Mouse (Mus musculus): ENCODE data around the gene Snx29.
"Not testable (repeated sequence)": the region's sequence is repeated elsewhere in the genome, so short reads cannot be mapped to it uniquely, and the experiment has no call there.

Gene Snx29

DNA sequence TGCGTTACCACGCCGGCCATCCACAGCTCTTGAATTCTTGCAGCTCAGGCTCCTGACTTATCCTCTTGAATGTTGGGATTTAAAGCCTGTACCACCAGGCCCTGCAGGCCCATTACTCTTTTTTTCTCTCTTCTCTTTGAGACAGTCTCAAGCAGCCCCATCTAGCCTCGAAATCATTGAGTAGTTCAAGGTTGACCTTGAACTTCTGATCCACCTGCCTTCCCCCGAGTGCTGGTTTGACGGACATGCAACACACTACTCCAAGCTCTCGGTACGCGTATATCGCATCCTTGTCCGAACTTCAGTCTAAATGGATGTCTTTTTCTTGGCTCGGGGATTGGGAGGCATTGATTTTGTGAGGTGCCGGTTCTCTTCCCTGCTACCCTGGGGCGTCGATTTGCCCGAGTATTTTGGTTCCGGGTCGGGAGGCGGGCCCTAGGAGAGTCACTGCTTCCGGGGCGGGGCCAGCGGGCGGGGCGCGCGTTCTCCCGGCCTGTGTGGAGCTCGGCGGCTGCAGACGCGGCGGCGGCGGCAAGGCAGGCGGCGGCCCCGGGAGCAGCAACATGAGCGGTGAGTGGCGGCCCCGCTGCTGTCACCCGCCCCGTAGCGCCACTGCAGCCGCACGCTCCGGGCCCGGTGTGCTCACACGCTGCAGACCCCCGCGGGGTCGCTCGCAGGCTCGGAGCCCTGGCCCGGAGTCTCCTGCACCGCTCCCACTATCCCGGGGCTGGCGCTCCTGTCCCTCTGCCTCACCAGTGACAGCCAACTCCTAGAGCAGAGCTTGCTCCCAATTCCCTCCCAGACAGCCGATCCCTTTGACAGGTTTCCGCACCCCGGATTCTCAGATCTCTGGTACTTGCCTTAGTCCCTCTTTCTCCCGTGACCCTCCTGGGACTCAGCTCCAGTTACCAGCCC lies at the start of gene Snx29:
Gene Snx29 (plus strand): TSS at position 500 of the 915 bp plus-strand sequence.
- DNase-seq (ENCODE audit: low spot score), result peak; percentile 98

DNA sequence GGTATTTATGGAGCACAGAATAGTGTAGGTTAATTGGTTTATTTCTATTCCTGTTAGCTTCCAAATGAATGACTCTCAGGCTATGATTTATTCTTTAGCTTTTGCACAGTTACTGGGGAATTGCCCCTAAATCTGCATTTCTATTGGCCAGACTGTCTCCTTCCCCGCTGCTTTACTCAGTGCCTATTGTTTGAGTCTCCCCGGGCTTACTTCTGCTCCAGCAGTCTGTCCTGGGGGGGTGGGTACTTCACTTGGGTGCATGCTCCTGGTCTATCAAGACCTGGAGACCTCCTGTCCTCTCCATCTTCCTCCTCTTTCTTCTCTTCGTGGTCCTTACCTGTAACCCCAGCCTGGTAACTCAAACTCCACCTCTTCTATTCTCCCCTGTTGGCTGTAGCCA lies 45.8 kb upstream of the Snx29 start:
- no peak for DNase-seq (ENCODE audit: low spot score)

DNA sequence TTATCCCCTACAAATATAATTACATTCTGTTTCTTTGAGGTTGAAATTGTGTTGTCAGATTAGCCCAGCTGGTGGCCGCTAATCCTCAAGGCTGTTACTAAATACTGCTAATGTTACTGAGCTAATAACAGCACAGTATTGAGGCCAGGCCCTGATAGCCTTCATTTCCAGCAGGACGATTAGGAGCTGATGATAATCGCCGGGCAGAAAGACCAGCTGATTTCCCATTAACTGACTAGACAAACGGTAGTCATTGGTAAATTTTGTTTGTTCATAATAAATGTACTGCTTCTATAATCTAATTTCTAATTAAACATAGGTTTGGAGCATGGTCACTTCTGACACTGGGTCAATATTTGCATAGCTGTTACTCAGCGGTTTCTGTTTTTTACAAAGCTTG lies 43.9 kb upstream of the Snx29 start:
- DNase-seq (ENCODE audit: low spot score), result no peak

DNA sequence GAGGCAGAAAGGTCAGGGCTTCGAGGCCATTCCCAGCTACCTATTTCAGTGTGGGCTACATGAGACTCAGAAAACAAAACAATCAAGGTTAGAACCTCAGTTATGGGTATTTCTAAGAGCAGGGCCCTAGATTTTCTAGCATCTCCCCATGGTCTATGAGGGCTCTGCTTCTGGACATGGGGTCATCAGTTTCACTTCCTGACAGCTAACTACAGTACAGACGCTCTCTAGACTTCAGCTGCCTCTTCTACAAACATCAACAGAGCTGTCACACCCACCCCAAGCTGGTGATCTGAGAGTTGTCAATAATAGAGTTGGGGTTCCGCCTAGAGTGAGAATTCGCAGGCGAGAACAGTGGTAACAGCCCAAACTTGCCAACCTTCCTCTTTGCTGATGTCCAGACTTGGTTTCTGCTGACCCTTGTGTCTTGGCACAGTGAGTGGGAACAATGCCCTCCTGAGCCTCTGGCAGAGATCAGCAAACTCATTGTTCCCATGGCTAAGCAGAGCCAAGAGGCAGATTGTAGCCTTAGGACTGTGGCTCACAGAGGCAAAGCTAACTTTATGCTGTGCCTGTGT lies 40.0 kb upstream of the Snx29 start:
- no peak for DNase-seq (ENCODE audit: low spot score)

DNA sequence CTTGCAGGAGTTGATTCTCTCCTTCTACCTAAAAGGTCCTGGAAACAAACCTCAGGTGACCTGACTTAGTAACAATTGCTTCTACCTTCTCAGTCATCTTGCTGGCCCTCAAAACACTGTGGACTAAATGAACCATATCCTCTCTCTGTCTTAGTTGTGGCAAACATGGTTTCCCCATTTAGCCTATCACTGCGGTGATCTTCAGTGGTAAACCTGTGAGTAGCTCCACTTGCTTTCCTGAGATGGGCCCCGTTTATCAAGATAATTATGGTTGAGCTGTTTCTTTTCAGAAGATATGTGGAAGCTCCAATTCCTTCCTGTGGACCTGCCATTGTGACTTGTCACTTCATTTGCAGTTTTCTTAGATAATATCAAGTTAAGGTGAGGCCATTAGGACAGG lies 37.8 kb upstream of the Snx29 start:
- no peak for DNase-seq (ENCODE audit: low spot score)

DNA sequence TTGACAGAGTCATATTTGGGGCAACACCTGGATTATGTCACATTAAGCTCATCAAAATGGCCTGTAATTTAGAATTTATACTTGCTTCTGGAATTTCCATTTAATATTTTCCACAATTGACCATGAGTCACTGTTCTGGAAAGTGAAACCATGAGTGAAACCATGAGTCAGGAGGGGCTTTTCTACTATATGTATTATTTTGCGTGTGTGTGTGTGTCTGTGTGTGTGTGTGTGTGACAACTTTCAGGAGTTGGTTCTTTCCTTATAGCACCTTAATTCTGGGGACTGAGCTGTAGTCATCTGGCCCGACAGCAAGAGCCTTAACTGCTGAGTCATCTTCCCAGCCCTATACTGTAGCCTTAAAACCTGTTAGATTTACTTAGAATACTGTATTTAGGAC lies 36.8 kb upstream of the Snx29 start:
- DNase-seq (ENCODE audit: low spot score), result no peak

DNA sequence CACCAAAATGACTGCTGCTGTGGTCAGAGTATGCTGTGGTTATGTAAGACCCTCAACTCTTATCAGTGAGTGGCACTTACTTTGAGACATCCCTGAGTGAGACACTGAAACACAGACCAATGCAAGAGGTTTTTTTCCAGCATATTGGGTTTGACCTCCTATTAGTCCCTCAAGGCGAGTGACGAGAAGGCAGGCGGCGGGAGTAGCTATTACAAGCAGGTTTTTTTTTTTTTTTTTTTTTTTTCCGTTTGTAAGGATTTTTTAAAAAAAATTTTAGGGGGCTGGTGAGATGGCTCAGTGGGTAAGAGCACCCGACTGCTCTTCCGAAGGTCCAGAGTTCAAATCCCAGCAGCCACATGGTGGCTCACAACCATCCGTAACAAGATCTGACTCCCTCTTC lies 33.8 kb upstream of the Snx29 start:
- DNase-seq (ENCODE audit: low spot score), result not testable (repeated sequence)

DNA sequence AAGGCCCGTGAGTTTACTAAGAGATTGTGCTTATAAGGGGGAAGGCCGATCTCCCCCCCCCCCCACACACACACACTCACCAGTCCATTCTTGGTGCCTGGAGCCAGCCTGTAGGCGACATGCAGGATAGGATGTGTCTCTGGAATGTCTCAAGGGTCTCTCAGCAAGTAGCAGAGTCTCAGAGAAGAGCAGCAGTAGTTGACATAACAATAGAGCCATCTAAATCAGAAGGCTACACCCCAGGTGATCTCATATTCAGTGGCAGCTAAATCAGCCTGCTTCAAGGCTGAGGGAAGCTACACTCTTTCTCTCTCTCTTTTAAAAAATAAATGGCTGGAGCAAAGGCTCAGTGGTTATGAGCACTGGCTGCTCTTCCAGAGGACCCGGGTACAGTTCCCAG lies 27.1 kb upstream of the Snx29 start:
- not testable (repeated sequence) for DNase-seq (ENCODE audit: low spot score)

DNA sequence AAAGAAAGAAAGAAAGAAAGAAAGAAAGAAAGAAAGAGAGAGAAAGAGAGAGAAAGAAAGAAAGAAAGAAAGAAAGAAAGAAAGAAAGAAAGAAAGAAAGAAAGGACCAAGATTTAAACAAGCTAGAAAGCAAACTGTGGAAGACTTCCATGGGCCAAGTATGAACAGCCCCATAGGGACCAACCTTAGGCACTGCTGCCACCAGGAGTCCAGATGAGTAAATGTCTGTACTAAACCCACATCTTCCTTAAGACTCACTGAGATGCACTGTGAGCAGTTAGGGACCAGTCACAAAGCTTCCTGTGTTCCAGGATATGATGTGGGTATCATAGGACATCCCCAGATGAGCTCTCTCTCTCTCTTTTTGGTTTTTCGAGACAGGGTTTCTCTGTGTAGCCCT lies 25.0 kb upstream of the Snx29 start:
- not testable (repeated sequence) for DNase-seq (ENCODE audit: low spot score)

DNA sequence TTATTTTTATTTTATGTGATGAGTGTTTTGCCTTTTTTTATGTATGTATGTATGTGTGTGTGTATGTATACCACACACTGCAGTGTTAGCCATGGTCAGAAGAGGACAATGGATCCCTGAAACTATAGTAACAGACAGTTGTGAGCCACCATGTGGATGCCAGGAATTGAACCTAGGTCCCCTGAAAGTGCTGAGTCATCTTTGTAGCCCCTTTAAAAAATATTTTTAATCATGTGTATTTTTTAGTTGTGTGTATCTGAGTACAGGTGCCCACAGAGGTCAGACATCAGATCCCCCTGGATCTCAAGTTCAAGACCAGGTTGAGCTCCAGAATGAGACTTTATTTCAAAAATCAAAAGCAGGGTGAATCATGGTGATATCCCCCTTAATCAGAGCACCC lies 19.0 kb upstream of the Snx29 start:
- DNase-seq (ENCODE audit: low spot score), result no peak

DNA sequence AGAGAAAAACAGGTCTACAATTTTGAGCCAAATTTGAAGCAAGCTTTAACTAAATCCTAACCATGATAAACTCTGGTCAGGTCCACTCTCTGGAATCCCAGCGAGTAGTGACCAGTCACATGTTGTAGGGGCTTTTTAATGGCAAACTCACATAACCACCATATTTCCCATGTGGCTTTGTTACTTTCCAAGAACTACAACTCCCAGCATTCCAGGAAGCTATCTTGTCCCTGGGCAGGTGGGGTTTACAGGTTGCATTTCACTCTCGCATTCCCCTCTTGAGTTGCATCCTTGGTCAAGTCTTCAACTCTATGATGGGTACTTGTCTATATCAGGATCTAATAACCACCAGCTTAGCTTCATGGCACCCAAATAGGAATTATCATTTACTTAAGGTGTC lies 17.2 kb upstream of the Snx29 start:
- DNase-seq (ENCODE audit: low spot score), result no peak

DNA sequence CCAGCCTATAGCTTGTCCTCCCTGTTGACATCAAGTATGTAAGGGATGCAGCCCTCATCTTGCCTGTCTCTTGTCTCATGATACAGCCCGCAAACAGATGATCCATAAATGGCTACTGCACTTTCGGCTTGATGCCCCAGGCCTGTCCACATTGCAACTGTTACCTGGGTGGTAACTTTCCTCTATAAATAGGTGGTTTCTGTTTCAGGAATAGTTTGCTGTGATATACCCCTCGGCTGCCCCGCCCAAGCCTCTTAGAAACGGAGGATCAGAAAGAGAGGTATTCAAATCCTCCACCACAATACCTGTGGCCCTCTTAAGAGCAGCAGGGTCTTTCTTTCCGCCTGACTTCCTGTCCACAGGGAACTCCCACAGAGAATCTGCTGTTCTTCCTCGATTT lies 9.2 kb upstream of the Snx29 start, which contains the start of gene Tnfrsf17:
Gene Tnfrsf17 (plus strand): TSS at position 301 of the 400 bp plus-strand sequence.
- DNase-seq (ENCODE audit: low spot score), result no peak

DNA sequence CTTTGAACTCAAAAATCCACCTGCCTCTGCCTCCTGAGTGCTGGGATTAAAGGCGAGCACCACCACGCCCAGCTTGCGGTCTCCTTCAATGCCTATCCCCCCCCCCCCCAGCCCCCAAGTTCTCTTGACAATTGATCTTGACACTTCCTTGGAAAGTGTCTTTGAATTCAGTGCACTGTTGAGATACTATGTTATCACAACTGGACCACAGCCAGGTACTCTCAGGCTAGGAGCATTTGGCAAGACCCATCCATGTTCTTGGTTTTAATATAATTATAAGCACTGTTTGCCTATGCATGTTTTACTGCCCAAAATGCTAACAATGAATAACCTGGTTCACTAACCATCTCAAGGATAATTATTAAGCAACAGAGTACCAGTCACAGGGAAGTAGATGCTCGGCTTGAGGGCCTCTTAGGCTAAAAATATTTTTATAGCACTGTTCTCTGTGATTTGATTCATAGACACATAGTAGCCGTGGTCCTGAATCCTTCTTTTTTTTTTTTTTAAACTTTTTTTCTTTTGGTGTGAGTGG lies 6.9 kb upstream of the Snx29 start:
- DNase-seq (ENCODE audit: low spot score), result no peak

DNA sequence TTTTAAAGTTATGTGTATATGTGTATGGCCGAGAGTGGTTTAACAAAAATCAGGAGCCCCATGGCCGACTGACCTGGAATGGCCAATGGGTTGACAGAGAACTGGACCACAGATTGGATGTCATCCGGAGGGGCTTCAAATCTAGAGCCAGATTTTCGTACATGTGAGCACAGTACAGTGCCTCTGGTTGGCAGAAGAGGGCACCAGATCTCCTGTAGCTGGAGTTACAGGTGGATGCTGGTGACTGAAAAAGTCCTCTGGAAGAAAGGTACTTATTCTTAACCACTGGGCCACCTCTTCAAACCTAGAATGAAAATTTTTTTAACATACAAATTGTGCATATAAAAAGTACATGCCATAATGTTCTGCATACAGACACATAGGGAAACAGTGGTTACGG lies 6.0 kb upstream of the Snx29 start:
- DNase-seq (ENCODE audit: low spot score), result no peak

DNA sequence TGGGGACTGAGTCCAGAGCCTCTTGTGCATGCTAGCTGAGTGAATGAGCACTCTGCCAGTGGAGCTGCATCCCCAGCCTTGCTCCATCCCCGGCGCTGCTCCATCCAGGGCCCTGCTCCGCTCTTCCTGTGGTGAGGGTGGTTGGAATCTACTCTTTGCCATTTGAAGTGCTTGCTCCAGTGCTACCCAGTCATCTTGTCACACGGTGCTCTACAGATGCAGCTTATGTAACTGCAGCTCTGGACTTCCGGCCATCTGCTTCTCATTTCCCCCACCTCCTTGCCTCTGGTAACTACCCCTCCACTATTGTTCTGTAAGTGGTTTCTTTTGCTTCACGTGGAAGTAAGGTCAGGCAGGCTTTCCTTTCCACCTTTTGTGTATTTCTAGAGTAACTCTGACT lies 5.4 kb upstream of the Snx29 start:
- no peak for DNase-seq (ENCODE audit: low spot score)

DNA sequence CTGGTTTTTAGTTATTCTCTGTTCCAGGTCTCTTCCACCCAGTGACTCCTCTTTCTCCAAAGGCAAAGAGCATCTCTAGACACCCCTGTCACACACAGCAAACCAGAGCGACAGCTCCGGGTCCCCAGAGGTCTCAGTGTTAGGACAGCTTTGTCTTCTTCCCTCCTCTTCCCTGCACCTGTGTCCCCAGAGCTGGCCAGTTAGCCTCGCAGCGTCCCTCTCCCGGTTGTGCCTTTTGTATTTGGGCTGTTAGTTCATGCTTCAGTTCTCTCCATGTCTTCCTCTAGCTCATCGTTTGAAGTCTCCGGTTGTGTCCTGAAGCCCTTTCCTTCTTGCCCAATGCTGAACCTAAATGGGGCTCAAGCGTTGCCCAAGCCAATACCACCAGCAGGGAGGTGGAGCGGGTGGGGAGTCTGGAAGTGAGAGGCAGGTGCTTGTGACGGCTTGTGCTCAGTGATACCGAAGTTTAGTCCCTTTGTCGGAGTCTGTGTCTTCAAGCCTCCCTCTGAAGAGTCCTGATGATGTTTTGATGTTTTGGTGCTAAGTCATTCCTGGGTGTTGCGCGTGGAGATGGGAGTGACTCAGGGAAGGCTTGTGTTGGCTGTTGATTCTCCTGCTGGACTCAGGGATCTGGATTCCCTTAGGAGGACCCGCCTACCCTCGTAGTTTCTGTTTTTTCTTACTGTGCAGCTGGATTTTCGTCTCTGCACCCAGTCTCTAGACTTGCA lies 780 bp downstream of the Snx29 start:
- DNase-seq (ENCODE audit: low spot score), result no peak

DNA sequence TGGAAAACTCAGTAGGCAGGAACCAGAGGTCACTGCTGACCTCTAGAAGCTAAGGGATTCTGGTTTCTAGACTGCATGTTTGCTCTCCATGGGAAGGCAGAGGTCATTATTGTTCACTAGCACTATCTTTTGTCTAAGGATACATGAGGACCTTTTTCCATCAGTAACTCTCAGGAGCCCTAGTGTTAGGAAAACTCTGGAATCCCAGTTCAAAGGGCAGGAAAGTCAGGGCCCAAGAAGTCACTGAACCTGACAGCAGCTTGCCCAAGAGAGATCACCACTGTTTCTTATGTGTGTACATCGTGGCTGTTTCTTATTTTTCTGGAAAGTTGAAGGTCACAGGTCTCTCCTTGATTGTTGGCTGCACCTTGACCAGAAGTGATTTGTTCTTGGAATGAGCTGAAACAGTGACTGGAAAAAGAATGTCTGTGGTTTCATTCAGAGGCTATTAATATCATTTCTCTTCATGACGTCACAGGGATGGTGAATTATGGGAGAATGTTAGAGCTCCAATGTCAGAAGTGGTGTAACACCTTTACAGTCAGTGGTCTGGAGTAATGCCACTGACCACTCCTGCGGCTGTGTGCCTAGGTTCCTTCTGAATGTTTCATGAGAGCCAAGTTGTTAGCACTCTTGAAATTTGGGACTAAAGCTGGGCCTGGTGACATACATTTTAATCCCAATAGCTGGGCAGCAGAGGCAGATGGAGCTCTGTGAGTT lies 7.5 kb downstream of the Snx29 start:
- no peak for DNase-seq (ENCODE audit: low spot score)

DNA sequence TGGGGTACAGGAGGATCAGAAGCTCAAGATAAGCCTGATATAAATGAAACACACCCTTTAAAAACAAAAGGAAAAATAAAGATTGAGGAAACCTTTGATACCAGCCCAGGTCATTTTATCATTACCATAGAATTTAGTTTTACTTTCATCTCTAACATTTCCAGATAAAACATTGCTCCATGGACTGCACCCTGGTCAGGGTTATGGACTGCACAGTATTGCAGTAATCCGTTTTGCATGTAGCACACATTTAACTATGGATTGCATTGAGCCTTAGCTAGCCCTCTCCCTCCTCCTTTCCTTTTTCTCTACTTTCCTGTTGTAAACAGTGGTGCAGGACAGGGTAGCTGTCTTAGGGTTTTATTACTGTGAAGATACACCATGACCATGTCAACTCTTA lies 8.3 kb downstream of the Snx29 start:
- DNase-seq (ENCODE audit: low spot score), result no peak

DNA sequence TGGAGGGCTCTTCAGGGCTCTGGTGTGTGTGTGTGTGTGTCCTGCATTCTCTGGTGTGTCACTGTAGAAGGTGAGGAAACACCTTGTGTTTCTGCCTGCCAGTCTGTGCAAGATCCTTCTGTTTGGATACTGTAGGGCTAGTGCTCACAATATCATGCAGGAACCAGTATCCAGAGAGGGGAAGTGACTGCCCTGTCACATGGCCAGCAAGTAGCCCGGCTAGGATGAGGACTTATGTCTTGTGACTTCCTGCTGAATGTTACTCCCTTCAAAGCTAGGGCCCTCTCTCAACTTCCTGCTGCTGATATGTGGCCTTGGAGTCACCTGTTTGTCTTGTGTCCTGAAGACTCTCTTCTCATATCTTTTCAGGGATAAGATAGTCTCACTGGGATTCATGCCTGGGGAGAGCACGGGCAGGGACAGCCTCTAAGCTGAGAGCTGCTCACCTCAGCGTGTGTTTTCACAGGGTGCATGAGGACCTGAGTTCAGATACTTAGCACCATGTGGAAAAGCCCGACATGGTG lies 20.6 kb downstream of the Snx29 start:
- DNase-seq (ENCODE audit: low spot score), result no peak

DNA sequence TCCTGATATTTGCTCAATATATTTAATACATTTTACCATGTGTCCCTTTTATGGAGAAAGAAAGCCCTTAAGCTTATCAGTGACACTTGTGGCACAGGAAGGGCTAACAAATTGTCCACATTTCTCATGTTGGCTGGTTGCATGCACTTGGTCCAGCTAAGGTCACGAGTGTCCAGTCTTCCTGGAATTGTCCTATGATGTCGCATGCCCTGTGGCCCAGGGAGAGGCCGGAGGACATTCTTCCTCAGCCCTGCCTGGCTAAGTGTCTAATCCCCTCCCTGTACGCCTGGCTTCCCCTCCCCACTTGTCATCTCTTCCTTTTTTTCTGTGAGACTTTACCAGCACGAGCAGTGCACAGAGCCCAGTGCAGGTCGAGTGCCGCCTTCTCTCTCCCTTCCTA lies 29.2 kb downstream of the Snx29 start:
- DNase-seq (ENCODE audit: low spot score), result no peak

DNA sequence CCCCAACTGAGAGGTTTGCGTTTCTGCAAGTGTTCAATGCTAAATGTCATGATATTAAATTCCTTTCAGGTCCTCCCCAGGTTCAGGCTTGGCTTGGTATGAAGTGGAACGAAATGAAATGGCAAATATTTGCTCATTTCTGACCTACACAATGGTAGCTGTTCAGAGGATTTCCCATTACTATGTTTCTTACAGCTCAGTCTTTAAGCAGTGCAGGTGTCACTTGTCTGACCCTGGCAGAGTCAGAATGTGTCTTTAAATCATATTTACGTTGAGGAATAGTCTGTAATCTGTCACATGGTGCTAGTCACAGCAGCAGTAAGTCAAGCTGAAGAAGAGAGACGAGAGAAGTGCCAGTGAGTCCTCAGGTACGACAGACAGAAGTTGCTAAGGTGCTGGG lies 36.5 kb downstream of the Snx29 start:
- no peak for DNase-seq (ENCODE audit: low spot score)

DNA sequence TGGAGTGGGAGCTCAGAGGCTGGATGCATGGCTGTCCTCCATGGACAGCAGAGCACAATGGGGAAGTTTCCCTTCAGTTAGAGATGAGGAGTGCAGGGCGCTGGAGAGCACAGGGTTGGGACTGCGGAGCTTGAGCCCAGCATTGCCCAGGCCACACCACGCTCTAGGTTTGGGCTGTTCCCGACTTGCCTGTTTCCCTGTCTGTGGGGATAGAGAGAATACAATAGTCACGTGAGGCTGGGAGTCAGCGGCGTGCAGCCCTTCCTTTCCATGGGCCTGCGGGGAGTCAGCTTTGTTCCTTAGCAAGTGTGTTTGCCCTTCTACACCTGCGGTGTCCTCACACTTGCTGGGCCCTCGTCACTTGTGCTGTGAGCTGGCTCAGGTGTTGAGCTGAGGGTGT lies 37.2 kb downstream of the Snx29 start:
- no peak for DNase-seq (ENCODE audit: low spot score)
